Mouse (Mus musculus) limb, embryonic 13.5 days (tissue): Measurements from ENCODE around the gene Gm37419. TPM values are rescaled to one million over a fixed set of nuclear protein-coding genes. Genes with fewer than 3 reads are reported as not detected.
A peak's percentile ranks its signal among the peaks of the same experiment; 100 is the strongest.

Experiments
- ATAC-seq: fragments of 200-750 bp; cut with Nextera tagmentation; 2 replicates; pipeline ENCODE4 v1.8.0; 2017; ENCODE audit warnings: low read depth, moderate number of reproducible peaks, moderate TSS enrichment; ENCODE audit not compliant: low FRiP score
- H3K27ac ChIP-seq: fragments of 300-500 bp; sonication (generic); 2 replicates; pipeline ENCODE4 v1.5.1; 2015; ENCODE audit warnings: inconsistent platforms, mild to moderate bottlenecking, moderate library complexity
- H3K27me3 ChIP-seq: fragments of 300-500 bp; sonication (generic); 2 replicates; pipeline ENCODE4 v1.6.1; 2015; ENCODE audit warnings: mild to moderate bottlenecking, inconsistent platforms
- H3K36me3 ChIP-seq: fragments of 300-500 bp; sonication (generic); 2 replicates; pipeline ENCODE4 v1.6.1; 2015; ENCODE audit warnings: inconsistent platforms, mild to moderate bottlenecking, moderate library complexity
- H3K4me1 ChIP-seq: fragments of 300-500 bp; sonication (generic); 2 replicates; pipeline ENCODE4 v1.6.1; 2015; ENCODE audit warnings: inconsistent platforms
- H3K4me2 ChIP-seq: fragments of 300-500 bp; sonication (generic); replicated peaks from 2 replicates; pipeline ENCODE4 v1.6.1; 2015; ENCODE audit warnings: inconsistent platforms, mild to moderate bottlenecking, moderate library complexity
- H3K4me3 ChIP-seq: fragments of 300-500 bp; sonication (generic); 2 replicates; pipeline ENCODE4 v1.5.1; 2015; ENCODE audit warnings: moderate library complexity, mild to moderate bottlenecking, inconsistent platforms
- H3K9ac ChIP-seq: fragments of 300-500 bp; sonication (generic); 2 replicates; pipeline ENCODE4 v1.6.1; 2015; ENCODE audit warnings: mild to moderate bottlenecking, inconsistent platforms
- H3K9me3 ChIP-seq: fragments of 300-500 bp; sonication (generic); 2 replicates; pipeline ENCODE4 v1.6.1; 2016; ENCODE audit warnings: inconsistent platforms
- WGBS: fragments of 180-500 bp; shearing (Covaris S2); methylation state at CpG from one replicate; pipeline ENCODE4 v1.1.7; 2015; 5-methylcytosine and 5-hydroxymethylcytosine counted together
- polyA plus RNA-seq: library from polyadenylated mRNA; unstranded; fragments of >200 nt; fragmentation: Nextera tagmentation; extraction: Ambion mirVana; gene quantifications from 2 replicates; pipeline ENCODE4 v1.2.1, GENCODE M21; 2015

Gm37419 gene
- polyA plus RNA-seq, 1 experiment from 2014 or later = not detected

DNA sequence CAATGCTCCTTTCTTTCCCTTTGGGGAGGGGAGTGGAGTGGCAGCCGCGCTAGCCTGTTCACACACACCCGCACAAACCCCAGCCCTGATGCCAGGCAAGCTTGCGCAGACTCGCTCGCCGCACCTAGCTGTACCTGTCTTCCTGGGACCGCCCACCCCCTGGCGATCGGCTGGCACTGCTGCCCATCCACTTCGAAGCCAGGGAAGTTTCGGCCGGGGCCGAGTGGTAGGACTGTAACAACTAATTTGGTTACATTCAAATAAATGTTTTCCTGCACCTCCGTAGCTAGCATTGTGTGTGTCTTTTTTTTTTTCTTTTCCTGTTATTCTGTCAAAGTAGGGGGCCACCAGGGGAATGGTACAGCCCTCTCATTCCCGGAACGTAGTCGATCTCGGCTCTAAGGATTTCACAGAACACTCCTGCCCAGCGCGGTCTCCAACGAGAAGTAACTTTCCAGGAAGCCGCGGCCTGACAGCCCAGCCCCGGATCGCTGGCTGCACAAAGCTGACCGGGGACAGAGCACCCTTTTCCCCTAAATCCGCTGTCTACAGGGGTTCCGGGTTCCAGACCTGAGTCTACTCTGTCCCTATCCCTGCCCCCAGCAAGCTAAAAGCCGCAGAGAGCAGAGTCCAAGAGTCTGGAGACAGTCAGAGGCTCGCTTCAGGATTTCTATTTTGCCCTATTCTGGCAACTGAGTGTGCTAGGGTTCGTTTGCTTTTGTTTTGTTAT is 7.1 kb upstream of the Gm37419 start:
- Histone ChIP-seq H3K36me3 (no peaks in the 10 kb centered on the region), H3K4me3 (peak overlapping the region; percentile 46), H3K4me2 (peak overlapping the region; percentile 95), H3K9ac (peak overlapping the region; percentile 56), H3K4me1 (peaks cover 51% of the 10 kb centered on the region), H3K27me3 (peaks cover 35% of the 10 kb centered on the region), H3K27ac (no peak overlapping the region), H3K9me3 (no peaks in the 10 kb centered on the region)
- ATAC-seq = no peak
- 2% methylated on average over 32 of the region's 32 CpGs for WGBS

DNA sequence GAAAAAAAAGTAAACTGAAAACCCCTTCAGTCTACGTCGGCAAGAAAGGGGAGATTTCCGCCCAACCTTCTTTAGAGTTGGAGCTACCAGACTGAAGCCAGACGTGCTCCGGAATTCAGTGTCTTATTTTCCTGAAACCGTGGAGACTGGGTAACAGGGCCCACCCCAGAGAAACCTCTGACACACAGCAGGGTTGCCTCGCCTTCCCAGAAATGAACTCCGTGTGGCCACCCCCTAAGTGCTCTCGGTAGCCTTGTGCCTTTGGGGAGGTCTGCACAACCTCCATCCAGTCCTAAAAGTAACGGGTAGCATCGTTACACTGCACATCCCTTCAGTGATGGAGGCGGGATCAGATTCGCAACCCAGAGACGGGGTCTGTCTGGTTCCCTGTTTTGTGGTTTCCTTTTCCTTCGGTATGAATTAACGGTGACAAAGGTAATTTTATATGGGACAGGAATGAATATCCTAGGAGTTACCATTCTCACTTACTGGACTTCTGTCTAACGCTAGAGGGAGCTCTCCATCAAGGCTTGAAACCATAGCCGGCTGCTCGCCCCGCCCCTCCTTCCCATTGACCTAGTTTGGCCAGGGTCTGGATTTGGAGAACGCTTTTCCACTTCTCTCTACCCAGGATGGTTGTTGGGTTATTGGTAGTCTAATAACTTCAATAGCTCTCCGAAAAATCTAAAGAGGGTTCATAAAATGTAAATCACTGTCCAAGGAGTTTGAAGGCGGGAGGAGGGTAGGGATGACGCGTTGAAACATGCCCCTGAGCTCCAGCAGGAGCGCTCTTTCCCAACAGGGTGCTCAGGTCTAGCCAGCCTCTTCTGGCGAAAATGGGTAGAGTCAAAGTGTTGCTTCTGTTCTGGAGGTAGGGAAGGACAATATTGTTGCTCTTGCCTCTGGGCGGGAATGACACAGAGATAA is 6.1 kb upstream of the Gm37419 start:
- Histone ChIP-seq H3K9ac (peak overlapping the region; percentile 45; the same call in 1 of the 2 replicates), H3K9me3 (no peaks in the 10 kb centered on the region), H3K27me3 (peaks cover 35% of the 10 kb centered on the region), H3K27ac (peak overlapping the region; percentile 7; the same call in 1 of the 2 replicates), H3K4me3 (peak overlapping the region; percentile 46), H3K36me3 (no peaks in the 10 kb centered on the region), H3K4me1 (peaks cover 60% of the 10 kb centered on the region), H3K4me2 (peak overlapping the region; percentile 95)
- WGBS = 2% methylated on average over 28 of the region's 28 CpGs
- peak; percentile 75 for ATAC-seq

DNA sequence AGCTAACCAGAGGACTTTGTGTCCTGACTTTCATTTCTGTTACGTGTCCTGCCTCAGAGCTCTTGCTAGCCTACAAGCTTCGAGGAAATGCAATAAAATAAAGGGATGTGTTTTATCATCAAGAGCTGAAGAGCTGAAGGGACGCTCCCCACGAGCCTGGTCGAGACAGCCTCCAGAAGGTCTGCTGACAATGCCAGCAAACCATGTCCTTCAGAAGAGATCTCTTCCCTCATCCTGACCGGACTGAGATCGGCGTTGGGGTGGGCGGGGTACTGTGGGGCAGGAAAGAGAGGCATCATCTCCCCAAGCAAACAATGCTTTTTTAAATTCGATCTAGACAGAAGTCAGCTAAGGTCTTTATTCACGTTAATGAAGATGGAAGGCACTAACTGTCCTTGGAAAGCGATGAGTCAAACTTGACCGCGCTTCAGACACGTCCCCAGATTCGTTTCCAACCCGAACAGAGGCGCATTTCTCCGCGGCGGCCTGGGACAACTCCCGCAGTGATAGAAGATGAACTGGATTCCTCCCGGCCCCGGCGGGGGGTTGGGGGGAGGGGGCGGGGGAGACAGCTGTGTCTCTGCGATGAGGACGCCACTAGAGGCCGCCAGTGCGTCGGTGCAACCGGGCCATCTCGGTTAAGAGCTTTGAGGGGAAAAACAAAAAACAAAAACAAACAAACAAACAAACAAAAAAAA is 5.2 kb upstream of the Gm37419 start:
- peak overlapping the region; percentile 7; the same call in 1 of the 2 replicates for H3K27ac ChIP-seq
- H3K36me3 ChIP-seq = no peaks in the 10 kb centered on the region
- under 1% methylated on average over 33 of the region's 33 CpGs for WGBS
- no peak for ATAC-seq
- H3K4me2 ChIP-seq = peak overlapping the region; percentile 95
- peaks cover 60% of the 10 kb centered on the region for H3K4me1 ChIP-seq
- H3K4me3 ChIP-seq = peak overlapping the region; percentile 46
- H3K27me3 ChIP-seq = peaks cover 35% of the 10 kb centered on the region
- no peaks in the 10 kb centered on the region for H3K9me3 ChIP-seq
- H3K9ac ChIP-seq = peak overlapping the region; percentile 45; the same call in 1 of the 2 replicates

DNA sequence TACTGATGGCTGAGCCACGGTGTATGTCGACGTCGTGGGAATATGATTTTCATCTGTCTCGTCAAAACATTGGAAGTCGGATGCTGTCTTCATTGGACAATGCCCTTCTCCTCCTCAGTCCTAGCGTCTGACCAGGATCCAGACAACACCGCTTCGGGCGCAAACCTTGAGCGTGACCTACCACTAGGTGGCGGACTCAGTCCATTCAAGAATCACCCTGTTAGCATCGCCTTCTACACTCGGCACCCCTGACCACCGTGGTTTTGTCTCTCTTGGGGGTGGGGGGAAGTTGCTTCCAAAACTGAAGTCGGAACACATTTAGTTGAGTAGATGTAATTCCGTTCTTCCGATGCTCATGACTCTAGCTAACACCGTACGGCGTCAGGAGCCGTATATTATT is 4.1 kb upstream of the Gm37419 start:
- under 1% methylated on average over 22 of the region's 22 CpGs for WGBS
- peaks cover 31% of the 10 kb centered on the region for H3K27me3 ChIP-seq
- ATAC-seq = peak; percentile 37
- peak overlapping the region; percentile 95 for H3K4me2 ChIP-seq
- H3K4me1 ChIP-seq = peaks cover 60% of the 10 kb centered on the region
- H3K9me3 ChIP-seq = no peaks in the 10 kb centered on the region
- peak overlapping the region; percentile 67 for H3K9ac ChIP-seq
- no peak overlapping the region for H3K27ac ChIP-seq
- H3K36me3 ChIP-seq = no peaks in the 10 kb centered on the region
- H3K4me3 ChIP-seq = peak overlapping the region; percentile 49

DNA sequence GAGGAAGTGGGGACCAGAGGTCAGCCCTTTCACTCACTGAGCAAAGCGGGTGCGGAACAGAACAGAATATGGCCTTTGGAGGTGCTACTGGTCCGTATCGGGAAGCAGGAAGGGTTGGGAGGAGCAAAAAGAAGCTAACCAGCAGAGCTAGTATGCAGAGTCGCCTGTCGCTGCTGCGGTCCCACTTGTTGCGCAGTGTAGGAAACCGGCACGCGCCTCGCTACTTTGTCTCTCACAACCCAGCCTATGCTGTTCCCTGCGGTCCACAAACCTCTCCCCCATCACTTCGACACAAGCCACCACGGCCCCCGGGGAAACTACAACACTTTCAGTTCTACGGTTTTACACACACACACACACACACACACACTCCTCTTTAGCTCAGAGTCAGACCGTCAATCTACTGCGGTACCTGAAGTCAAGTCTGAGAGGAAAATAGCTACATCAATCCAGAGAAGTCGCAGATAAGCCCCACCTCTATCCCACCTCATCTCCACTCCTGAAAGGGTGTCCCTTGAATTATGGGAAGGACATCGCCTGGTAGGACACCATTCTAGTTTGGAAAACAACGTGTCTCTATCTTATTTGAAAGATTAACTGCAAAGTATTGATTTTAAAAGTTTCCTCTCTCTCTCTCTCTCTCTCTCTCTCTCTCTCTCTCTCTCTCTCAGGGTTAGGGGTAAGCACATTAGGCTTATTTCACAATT is 3.4 kb upstream of the Gm37419 start:
- Histone ChIP-seq H3K27ac (no peak overlapping the region), H3K4me2 (peak overlapping the region; percentile 95), H3K4me3 (peak overlapping the region; percentile 49), H3K27me3 (peaks cover 24% of the 10 kb centered on the region), H3K36me3 (no peaks in the 10 kb centered on the region), H3K4me1 (peaks cover 65% of the 10 kb centered on the region), H3K9me3 (no peaks in the 10 kb centered on the region), H3K9ac (peak overlapping the region; percentile 67)
- under 1% methylated on average over 22 of the region's 22 CpGs for WGBS
- ATAC-seq = no peak

DNA sequence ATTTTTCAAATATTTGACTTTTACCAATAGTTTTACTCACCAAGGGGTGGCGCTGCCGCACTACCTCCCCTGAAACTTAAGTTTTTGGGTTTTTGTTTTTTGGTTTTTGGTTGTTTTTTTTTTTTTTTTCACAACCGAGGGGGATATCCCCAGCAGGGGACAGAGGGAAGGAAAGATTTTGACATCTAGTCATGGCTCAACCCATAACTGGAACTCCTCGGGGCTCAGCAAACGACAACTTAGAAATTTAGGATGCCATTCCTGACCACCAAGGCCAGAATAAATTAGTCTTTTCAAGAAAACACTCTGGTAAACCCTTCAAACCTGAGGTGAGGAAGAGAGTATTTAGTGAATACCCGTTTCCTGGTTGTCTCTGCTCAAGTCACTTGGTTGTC is 2.8 kb upstream of the Gm37419 start:
- no peaks in the 10 kb centered on the region for H3K9me3 ChIP-seq
- H3K4me2 ChIP-seq = peak overlapping the region; percentile 95
- no peak overlapping the region for H3K27ac ChIP-seq
- no peaks in the 10 kb centered on the region for H3K36me3 ChIP-seq
- no peak for ATAC-seq
- 1% methylated on average over 6 of the region's 6 CpGs for WGBS
- H3K27me3 ChIP-seq = peaks cover 18% of the 10 kb centered on the region
- no peak overlapping the region for H3K9ac ChIP-seq
- H3K4me1 ChIP-seq = peaks cover 65% of the 10 kb centered on the region
- H3K4me3 ChIP-seq = no peak overlapping the region

DNA sequence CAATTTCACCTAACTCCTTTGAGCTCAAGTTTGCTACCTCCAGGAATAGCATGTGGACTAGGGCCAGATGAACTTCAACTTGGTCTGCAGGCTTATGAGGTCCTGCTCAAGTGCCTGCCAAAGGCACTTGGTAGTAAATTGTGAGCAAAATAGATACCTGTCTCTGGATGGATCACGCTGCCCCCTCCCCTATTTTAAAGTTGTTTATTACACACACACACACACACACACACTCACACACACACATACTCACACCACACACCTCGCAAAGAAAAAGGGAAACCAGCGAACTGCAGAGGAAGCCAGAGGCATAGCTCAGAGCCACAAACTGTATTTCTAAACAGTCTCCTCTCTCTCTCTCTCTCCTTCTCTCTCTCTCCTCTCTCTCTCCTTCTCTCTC is 2.1 kb upstream of the Gm37419 start:
- Histone ChIP-seq H3K4me2 (peak overlapping the region; percentile 95), H3K27ac (no peak overlapping the region), H3K36me3 (no peaks in the 10 kb centered on the region), H3K4me3 (peak overlapping the region; percentile 75), H3K4me1 (peaks cover 62% of the 10 kb centered on the region), H3K27me3 (peaks cover 12% of the 10 kb centered on the region; the same call in 1 of the 2 replicates), H3K9me3 (no peaks in the 10 kb centered on the region), H3K9ac (no peak overlapping the region)
- 6% methylated on average over 3 of the region's 3 CpGs for WGBS
- ATAC-seq = no peak

DNA sequence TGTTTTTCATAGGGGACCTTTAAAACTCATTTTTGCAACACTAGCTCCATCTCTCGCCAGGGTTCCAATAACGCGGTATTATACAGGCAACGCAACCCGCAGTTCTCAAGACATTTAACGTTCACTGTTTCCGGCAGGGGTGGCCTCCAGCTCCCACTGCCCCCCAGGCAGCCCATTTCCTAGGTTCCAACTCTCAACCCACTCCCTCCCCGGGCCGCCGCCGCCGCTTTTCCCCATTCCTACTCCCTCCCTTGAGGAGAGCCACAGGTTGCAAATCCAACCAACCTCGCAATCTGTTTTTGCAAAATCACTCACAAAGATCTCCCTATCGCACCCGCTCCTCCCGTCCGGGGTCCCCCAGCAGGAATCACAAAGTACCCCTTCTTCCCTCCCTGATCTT is 1.4 kb upstream of the Gm37419 start:
- Histone ChIP-seq H3K4me3 (peak overlapping the region; percentile 75), H3K9ac (peak overlapping the region; percentile 89), H3K4me2 (peak overlapping the region; percentile 95), H3K27me3 (peaks cover 7% of the 10 kb centered on the region; the same call in 1 of the 2 replicates), H3K36me3 (no peaks in the 10 kb centered on the region), H3K9me3 (no peaks in the 10 kb centered on the region), H3K4me1 (peaks cover 62% of the 10 kb centered on the region), H3K27ac (no peak overlapping the region)
- no peak for ATAC-seq
- under 1% methylated on average over 17 of the region's 17 CpGs for WGBS

DNA sequence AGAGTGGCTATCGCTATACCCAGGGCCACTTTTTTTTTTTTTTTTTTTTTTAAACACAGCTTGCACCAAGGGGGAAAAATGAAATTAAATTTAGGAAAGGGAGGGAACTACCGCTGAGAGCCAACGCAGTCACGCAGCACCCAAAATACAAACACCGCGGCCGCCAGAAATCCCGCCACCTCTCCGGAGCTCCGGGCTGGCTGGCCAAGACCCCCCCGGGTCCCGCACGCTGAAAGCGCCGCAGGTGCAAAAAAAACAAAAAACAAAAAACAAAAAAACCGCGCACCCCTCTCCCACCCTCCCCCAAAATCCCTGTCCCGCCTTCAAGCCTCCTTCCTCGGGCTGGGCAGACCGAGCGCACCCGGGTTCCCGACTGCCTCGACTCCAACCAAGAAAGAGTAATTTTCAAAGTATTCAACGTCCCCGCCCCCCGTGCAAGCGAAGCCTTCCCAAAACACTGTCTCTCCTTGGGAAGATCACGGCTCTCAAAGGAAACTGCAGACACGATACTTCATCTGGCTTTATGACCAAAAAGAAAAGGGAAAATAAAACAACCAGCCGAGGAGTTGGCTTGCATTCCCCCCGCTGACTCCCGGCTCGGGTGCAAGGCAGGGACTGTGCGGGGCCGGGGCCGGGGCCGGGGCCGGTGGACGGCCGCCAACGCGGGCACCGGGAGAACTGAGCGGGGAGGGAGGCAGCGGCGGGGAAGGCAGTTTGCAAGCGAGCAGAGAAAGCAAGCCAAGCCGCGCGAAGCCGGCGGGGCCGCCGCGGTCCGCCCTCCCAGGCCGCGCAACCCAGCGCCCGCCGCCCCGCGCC is 733 bp upstream of the Gm37419 start:
- no peak for ATAC-seq
- no peaks in the 10 kb centered on the region for H3K9me3 ChIP-seq
- H3K4me2 ChIP-seq = peak overlapping the region; percentile 95
- H3K4me1 ChIP-seq = peaks cover 59% of the 10 kb centered on the region
- peak overlapping the region; percentile 96; the same call in 1 of the 2 replicates for H3K27ac ChIP-seq
- WGBS = under 1% methylated on average over 62 of the region's 64 CpGs
- no peaks in the 10 kb centered on the region for H3K36me3 ChIP-seq
- H3K9ac ChIP-seq = peak overlapping the region; percentile 89
- peak overlapping the region; percentile 75 for H3K4me3 ChIP-seq
- H3K27me3 ChIP-seq = peaks cover 5% of the 10 kb centered on the region; the same call in 1 of the 2 replicates

DNA sequence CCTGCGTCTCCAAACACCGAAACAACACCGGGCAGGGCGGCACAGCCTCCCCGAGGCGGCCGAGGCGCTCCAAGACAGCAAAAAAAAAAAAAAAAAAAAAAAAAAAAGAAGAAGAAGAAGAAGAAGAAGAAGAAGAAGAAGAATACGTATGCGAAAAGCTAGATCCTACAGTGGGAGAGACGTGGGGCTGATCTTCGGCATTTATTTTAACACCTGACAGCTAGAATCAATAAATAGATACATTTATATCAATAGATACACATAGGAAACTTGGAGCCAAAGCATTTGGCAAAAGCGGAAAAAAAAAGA is 171 bp upstream of the Gm37419 start:
- peaks cover 5% of the 10 kb centered on the region; the same call in 1 of the 2 replicates for H3K27me3 ChIP-seq
- peak overlapping the region; percentile 89 for H3K9ac ChIP-seq
- peaks cover 56% of the 10 kb centered on the region for H3K4me1 ChIP-seq
- H3K36me3 ChIP-seq = no peaks in the 10 kb centered on the region
- H3K9me3 ChIP-seq = no peaks in the 10 kb centered on the region
- H3K4me2 ChIP-seq = peak overlapping the region; percentile 95
- no peak for ATAC-seq
- H3K4me3 ChIP-seq = peak overlapping the region; percentile 75
- under 1% methylated on average over 13 of the region's 13 CpGs for whole genome bisulfite sequencing
- peak overlapping the region; percentile 96 for H3K27ac ChIP-seq
